Mouse (Mus musculus) A20 (cell line): Measurements from ENCODE around the gene Hoxc13.

Source experiments
- DNase-seq: peaks from one replicate; pipeline ENCODE4 v3.0.0-alpha.2; 2011; ENCODE audit warnings: low read depth, low spot score

Gene Hoxc13

DNA sequence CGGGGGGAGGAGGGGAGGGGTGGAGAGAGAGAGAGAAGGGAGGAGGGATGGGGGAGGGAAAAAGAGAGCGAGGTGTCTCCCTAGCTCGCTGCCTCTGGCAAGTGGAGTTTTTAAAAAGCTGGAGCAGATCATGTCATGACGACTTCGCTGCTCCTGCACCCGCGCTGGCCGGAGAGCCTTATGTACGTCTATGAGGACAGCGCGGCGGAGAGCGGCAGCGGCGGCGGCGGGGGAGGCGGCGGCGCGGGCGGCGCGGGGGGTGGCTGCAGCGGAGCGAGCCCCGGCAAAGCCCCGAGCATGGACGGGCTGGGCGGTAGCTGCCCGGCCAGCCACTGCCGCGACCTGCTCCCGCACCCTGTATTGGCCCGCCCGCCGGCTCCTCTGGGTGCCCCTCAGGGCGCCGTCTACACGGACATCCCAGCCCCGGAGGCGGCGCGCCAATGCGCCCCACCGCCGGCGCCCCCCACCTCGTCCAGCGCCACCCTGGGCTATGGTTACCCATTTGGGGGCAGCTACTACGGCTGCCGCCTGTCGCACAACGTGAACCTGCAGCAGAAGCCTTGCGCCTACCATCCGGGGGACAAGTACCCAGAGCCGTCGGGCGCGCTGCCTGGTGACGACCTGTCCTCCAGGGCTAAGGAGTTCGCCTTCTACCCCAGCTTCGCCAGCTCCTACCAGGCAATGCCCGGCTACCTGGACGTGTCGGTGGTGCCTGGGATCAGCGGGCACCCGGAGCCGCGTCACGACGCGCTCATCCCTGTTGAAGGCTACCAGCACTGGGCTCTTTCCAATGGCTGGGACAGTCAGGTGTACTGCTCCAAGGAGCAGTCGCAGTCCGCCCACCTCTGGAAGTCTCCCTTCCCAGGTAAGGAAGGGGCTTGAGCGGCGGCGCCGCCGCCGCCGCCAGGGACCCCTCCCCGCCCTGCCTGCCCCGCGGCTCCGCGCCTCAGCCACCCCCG lies at the start of gene Hoxc13:
TSS of gene Hoxc13 (plus strand) at position 51 of the 959 bp plus-strand sequence.
- DNase-seq, result no peak

DNA sequence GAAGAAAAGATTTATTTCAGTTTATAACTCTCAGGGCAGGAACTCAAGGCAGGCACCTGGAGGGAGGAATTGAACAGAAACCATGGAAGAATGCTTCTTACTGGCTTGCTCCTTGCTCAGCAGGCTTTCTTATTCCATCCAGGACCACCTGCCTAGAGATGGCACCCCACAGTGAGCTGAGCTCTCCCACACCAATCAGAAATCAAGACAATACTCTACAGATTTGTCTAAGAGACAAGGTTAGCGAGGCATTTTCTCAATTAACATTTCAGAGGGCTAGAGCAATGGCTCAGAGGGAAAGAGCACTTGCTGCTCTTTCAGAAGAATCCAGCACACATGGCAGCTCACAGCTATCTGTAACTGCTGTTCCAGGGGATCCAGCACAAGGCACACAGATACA lies 35.1 kb upstream of the Hoxc13 start:
- no peak for DNase-seq

DNA sequence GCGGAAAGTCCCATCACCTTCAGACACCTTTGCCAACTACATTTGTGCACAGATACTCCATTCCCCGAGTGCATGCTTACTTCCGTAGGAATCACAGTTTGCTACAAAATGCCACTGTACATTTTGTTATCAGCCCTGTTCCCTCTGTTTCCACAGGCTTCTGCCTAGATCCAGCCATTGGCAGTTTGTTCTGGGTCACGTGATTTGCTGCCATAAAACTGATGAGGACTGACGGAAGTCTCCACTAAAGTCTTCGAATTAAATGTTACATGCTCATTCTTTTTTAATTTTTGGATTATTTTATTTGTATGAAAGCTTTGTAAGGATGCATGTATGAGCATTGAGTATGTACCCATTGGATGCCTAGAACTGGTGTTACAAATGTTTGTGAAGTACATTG lies 25.8 kb upstream of the Hoxc13 start:
- DNase-seq, result no peak

DNA sequence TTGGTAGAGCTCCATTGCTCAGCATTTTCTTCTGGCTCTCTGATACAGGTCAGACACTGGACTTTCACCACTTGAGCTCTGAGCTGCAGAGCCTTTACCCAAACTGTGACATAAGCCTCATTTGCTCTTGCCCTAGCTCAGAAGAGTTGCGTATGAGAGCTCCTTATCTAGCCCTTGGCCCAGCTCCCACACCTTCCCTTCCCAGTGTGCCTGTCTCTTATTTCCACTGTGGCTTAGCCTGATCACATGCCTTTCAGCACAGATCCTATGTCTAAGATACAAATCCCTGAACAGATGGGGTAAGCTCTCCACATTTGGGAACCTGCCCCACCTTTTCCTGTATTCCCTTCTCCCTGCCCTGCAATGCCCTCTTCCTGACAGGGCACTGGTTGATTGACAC lies 16.0 kb upstream of the Hoxc13 start:
- DNase-seq, result no peak

DNA sequence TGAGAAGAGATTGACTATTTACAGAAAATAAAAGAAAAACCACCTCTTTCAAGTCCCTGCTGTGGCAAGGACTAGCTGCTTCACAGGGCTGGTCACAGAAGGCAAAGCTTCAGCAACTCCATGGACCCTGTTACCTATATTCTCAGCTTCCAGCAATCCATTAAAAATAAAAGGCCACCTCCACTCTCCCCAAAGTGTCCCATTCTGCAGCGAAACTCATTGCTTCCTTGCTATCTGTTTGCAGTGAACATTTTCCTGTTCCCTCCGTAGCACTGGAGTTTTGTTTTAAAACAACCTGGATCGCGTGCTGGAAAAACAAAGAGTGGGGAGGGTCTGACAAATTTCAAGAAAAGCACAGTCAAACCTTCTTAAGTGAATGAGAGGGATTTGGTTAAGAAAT lies 11.4 kb upstream of the Hoxc13 start:
- DNase-seq, result no peak

DNA sequence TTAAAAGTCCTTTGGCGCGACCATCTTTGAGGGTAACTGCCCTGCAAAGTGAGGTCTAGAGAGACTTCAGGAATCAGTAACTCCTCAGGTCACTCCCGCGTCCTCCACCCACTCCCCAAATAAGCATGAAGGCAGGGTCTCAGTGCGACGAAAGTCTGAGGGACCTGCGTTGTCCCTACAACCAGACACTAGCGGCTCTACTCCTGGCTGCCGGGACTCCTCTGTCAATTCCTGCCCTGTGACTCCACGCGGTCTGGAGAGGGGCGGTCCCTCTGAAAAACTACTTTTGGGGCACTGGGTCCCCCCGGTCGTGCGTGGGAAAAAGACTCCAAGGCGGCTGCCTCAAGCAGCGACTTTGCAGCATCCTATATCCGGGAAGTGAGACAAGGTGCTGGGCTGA lies 10.9 kb upstream of the Hoxc13 start:
- no peak for DNase-seq

DNA sequence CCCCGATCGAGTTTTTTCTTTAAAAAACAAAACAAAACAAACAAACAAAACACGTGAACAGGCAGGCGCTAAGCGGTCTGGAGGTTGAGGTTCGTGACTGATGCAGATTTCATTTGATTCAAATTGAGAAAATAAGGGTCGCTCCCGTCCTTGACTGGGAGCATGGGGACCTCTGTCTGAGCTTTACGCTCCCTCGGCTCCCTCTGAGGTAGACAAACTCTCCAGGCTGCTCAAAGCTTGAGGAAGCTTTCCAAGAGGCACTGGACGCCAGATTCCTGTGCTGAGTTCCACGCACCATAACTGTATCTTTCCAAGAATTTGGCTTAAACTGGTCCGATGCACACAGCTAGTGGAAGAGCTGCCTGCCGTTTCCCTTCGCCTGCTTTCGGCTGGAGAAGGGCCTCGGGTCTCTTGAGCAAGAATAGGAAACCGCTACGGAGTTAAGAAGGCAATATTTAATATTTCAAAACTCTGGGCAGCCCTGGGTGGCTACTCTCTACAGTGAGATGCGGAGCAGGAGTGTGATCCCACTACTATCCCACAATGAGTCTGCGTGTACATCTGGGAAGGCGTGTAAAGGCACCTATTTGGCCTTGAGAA lies 10.3 kb upstream of the Hoxc13 start:
- DNase-seq, result no peak

DNA sequence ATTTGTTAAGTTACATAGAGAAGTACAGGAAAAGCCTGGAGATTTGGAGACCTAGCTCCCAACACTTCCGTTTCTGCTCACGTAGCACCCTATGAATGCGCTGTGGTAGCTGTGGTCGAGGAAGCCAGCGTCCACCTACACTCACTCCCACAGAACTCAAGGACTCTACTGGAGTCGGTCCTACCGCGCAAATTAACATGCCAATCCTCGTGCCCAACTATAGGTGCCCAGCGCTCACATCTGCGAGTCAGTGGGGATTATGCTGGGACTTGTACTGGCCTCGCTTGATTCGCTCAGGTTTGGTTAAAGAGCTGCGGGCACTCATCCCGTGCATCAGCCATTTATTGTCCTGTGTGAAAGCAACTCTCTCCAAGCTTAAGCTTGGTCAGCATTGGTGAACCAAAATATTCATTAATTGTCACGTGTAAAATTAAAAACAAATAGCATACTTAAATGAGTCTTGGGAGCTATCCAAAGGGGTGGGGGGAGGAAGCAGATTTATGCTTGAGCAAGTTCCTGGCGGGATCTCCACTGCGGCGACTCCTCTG lies 7.8 kb upstream of the Hoxc13 start:
- no peak for DNase-seq

DNA sequence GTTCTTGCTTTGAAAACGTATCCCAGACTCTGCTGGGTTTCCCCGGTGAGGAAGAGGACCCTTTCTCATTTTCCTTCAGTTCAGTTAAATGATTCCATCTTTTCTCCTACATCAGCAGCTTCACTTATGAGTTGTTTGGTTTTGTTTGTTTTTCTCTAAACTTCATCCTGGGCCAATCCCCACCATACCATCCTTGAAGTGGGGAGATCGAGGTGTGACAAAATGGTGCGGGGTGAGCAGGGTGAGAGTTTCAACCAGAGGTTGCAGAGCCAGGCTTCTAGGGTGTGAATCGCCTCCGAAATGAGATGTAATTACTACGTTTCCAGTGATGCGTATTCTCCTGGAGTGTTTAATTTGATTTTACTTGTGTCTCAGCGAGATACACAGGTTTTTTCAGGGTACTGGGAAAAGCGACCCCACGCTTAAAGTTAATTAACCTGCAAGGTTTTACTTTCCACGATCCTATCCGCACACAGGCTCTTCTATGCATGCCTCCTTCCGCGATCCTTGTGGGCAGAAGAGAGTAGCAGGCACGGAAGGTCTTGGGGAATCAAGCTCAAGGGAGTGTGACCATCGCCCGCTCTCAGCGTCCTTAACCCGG lies 2.8 kb upstream of the Hoxc13 start:
- DNase-seq, result no peak

DNA sequence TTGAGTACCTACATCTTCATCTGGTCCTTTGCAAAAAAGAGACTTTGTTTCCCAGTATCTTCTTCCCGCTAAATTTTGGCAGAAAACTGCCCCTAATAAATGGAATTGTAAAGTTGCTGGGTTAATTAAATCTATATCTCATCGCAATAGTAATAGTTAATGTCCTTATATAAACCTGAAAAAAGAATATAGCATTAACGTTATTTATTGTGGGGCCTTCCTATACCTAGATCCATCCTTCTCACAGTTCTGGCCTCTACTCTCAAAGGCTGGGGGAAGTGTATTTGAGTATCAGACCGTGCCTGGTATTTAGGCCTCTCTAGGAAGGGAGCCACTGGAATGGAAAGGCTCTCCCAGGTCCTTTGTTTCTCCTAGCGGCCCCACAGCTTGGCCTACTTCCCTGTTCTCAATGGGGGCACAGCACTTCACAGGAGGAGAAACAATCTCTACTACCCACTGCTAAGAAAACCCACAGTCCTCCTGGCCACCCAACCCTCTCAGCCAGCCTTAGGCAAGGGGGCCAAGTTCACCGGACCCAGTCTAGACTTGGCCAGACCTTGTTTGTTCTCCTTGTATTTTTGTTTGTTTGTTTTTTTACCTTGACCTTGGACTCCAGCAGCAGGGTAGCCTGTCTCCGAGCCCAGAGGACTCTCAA lies 2.2 kb upstream of the Hoxc13 start:
- DNase-seq, result no peak

DNA sequence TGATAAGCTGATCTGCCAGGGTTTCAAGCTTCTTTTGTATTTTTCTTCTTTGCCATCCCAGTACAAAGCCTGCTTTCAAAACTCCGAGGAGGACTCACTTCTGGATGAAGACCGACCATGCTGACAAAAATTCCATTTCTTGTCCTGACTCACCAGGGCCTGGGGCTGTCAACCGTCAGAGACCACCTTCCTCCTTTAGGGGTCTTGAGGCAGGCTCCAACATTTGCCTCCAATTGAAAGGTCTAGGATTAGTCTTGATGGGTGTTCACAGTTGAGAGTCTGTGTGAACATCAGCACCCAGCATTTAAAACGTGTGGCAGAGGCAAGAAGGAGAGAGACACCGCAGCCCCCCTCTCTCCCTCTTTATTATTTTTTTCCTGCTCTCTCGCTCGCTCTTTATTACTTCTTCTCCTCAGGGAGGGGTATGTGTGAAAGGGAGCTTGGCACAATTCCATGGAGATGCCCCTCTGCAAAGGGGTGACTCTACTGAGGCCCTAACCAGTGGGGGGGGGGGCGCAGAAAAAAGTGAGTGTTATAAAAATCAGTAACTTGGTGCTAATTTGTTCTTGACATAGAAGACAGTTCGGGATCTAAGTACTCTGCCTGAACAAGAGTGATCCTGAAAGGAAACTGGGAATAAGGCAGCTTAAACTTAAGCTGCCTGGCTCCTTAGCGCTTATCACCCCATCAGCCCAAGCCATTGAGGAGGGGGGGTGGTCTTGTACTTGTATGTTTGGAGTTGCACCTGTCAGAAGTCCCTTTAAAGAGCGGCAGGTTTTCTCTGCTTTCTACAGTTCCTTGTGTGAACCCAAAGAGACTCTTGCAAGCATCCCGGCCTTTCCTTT lies 1.3 kb upstream of the Hoxc13 start:
- DNase-seq, result no peak

DNA sequence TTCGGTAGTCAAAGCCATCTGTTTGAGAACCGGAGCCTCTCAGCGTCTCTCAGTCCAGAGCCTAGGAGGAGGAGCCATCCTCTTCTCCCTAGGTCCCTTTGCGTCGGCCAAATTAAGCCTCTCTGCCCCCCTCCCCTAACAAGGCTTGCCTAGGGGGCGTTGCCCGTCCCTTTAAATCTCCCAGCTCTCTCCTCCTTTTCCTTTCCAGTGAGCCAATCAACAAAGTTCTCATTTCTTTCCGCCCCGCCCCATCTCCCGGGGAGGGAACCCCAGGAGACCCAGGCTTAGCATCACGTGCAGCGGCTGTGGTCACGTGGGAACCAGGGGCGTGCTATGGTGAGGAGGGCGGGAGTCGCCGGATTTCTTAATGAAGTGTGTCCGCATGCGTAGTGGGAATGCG lies 284 bp upstream of the Hoxc13 start:
- no peak for DNase-seq

DNA sequence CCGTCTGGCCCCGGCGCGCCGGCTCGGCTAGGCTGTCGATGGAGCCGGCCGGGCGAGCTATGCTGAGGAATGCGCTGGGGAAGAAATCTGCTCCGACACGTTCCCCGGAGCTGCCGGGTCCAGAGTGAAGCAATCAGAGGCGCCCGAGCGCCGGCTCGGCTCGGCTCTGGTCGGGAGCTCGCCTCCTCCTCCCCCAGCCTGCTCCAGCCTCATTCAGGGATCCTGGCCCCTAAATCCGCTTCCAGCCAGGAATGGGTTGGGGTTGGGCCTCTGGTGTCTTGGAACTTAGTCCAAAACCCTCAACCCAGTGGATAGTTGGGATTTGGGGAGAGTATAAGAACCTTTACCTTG lies 1.1 kb downstream of the Hoxc13 start:
- DNase-seq, result no peak

DNA sequence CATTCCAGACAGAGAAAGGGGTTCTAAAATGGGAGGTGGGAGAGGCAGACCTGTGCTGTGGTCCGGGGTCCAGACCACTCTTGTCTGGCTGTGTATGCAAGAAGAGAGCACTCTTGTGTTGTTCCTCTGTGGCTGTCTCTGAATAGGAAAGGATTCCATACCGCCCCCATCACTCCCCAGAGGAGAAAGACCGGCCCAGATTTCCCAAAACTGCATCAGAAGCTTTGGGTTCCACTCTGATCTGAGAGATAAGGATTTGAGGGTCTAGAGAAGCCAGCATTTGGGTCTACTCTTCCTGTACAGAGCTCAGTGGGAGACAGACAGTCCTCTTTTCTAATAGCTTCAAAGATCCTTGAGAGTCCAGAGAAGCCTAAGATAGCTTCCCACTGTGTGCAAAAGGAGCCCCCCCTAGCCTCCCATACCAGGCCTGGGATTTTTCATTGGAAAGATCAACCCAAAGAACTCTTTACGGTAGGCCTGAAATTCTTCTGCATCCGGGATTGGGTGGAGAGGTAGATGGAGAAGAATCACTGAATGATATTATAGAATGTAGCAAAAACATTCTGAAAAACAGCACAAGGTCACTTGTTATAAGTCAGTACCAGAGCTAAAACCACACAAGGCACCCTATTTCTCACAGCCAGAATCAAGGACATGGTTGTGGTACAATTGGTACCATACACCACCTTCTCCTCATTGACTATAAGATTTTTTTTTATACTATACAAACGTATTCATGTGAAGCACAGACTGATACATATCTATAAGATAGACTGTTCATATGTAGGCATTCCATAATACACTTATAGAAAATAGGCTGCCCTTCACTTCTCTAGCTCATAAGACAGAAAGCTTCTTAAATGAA lies 2.0 kb downstream of the Hoxc13 start:
- DNase-seq, result no peak

DNA sequence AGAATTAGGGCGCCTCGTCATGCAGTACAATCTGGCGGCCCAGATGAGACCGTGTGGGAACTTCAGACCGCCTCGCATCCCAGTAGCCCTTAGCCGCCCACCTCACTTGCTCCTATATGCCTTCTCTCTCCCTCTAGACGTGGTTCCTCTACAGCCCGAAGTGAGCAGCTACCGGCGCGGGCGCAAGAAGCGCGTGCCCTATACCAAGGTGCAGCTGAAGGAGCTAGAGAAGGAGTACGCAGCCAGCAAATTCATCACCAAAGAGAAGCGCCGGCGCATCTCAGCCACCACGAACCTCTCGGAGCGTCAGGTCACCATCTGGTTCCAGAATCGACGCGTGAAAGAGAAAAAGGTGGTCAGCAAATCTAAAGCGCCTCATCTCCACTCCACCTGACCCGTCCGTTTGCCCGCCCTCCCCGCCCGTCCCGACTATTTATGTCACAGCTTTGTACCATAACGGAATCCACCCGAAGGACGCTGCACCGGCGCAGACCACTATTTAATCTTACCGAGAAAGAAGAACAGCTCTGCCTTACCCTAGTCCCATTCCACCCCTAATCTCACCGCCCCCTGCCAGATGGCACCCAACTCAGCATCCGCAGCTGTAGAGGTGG lies 6.2 kb downstream of the Hoxc13 start:
- DNase-seq, result no peak

DNA sequence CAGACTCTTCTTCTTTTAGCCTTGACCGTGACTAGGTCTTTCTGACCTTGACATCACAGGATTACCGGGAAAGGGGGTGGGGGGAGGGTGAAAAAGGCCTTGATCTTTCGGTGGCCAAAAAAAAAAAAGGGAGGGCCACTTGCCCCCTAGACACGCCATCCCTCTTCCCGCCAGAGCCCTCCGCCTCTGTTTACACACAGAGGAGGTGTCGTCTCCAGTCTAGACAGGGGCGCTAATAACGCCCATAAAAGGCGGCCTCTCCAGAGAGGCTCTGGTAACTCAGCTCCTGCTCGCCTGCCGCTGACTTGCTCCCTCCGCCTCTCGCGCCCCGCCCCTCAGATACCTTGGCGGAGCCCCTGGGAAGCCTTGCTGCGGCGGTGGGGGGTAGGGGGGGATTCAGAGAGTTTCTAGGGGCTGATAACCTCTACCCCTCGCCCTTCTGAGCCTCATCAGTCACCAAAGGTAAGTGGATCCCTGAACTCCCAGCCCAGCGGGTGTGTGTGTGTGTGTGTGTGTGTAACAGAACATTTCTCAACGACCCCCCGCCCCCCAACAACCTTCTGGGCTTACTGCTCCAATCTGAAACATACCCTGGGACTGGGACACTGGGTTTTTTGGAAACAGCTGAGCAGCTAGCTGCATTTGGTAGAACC lies 10.9 kb downstream of the Hoxc13 start:
- DNase-seq, result no peak

DNA sequence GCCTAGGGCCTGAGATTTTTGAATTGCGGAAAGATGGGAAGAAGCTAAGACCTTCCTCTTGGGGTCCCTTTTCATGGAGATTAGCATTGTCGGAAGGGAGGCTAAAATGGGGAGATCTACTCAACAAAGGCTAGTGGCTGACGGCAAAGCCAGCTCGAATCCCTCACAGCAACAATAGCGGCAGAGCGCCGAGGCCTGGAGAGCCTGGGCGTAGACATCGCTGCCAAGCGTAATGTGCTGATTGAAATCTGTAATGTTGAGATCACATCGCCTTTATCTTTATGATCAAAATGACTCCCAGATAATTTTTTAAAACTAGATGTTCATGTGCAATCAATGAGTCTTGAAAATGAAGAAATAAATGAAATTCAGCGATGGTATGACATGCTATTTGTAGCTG lies 13.5 kb downstream of the Hoxc13 start:
- no peak for DNase-seq

DNA sequence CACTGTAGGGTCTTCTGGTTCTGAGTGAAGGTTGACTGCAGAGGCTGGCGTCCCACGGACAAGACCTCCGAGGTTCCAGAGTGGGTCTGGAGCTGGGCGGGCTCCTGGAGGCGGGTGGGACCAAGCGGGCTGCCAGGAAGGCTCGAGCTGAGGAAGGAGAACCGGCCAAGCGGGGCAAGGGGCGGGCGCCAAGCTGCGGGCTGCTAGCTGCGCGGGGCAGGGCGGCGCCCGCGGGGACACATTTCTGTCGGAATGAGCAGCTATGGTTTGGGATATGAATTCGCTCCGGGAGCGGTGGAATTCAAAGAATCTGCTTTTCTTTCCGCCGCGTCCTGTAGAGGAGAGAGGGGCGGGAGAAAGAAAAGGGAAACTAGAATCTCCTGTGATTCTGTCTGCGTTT lies 14.0 kb downstream of the Hoxc13 start:
- no peak for DNase-seq

DNA sequence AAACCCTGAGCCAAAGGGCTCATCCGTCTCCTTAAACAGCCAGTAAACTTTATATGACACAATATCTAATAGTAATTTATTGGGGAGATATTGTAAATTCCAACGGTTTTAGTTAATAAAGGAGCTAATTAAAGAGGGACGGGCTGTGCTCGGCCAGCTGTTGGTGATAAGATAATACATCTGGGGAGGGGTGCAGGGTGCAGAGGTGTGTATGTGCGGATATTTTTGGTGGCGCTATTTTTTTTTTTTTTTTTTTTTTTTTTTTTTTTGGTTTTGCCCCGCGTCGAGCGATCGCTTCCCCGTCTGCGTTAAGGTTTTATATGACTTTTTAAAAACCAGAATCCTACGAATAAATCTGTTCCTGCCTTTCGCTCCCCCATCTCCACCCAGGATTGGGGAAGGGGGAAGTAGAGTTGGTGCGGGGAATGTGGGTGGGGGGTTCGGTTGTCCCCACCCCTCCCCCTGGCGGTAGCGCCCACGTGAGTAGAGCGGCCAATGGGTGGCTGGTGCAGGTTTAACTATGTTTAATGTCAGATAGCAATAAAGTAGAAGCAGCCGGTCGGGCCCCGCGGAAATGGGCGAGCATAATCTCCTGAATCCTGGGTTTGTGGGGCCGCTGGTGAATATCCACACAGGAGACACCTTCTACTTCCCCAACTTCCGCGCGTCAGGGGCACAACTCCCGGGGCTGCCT lies 15.5 kb downstream of the Hoxc13 start, which contains the start of gene Hoxc12:
TSS of gene Hoxc12 (plus strand) at position 479 of the 694 bp plus-strand sequence.
- DNase-seq, result no peak
